Mouse (Mus musculus) midbrain, embryonic 14.5 days (tissue): ENCODE measurements at regions not wholly inside any gene's neighbourhood (a gene's known extent, or its start where the extent isn't known, plus 50 kb on each side); places are given as distances from the start of the nearest gene placed in this dataset.

Experiments used
- ATAC-seq: fragments of 200-750 bp; cut with Nextera tagmentation; 2 replicates; pipeline ENCODE4 v1.8.0; 2017; ENCODE audit warnings: moderate number of reproducible peaks, moderate library complexity; ENCODE audit not compliant: low FRiP score, low TSS enrichment
- DNase-seq: peaks from one replicate; pipeline ENCODE4 v3.0.0-alpha.2; 2015
- H3K27ac ChIP-seq: fragments of 300-500 bp; sonication (generic); replicated peaks from 2 replicates; pipeline ENCODE4 v1.5.1; 2014; ENCODE audit warnings: mild to moderate bottlenecking, low read depth, low read length, moderate library complexity
- H3K27me3 ChIP-seq: fragments of 300-500 bp; sonication (generic); 2 replicates; pipeline ENCODE4 v1.6.1; 2014; ENCODE audit warnings: low read length, control low read depth, mixed read lengths; ENCODE audit not compliant: control insufficient read depth, insufficient read depth
- H3K36me3 ChIP-seq: fragments of 300-500 bp; sonication (generic); 2 replicates; pipeline ENCODE4 v1.6.1; 2014; ENCODE audit warnings: low read length, control low read depth; ENCODE audit not compliant: control insufficient read depth, insufficient read depth
- H3K4me1 ChIP-seq: fragments of 300-500 bp; sonication (generic); 2 replicates; pipeline ENCODE4 v1.6.1; 2014; ENCODE audit warnings: mild to moderate bottlenecking, antibody characterized with exemption, low read length, control low read depth; ENCODE audit not compliant: control insufficient read depth, insufficient read depth
- H3K4me2 ChIP-seq: fragments of 300-500 bp; sonication (generic); 2 replicates; pipeline ENCODE4 v1.6.1; 2014; ENCODE audit warnings: mild to moderate bottlenecking, low read length, moderate library complexity
- H3K4me3 ChIP-seq: fragments of 300-500 bp; sonication (generic); replicated peaks from 2 replicates; pipeline ENCODE4 v1.5.1; 2014; ENCODE audit warnings: low read depth, low read length
- H3K9ac ChIP-seq: fragments of 300-500 bp; sonication (generic); replicated peaks from 2 replicates; pipeline ENCODE4 v1.6.1; 2014; ENCODE audit warnings: mild to moderate bottlenecking, low read length, moderate library complexity
- H3K9me3 ChIP-seq: fragments of 300-500 bp; sonication (generic); 2 replicates; pipeline ENCODE4 v1.6.1; 2016; ENCODE audit warnings: low read length, control low read depth, mixed read lengths; ENCODE audit not compliant: control insufficient read depth
- whole genome bisulfite sequencing: fragments of 180-500 bp; shearing (Covaris S2); extraction: QIAGEN DNeasy Blood & Tissue Kit; methylation state at CpG from one replicate; pipeline ENCODE4 v1.1.7; 2014; 5-methylcytosine and 5-hydroxymethylcytosine counted together

DNA sequence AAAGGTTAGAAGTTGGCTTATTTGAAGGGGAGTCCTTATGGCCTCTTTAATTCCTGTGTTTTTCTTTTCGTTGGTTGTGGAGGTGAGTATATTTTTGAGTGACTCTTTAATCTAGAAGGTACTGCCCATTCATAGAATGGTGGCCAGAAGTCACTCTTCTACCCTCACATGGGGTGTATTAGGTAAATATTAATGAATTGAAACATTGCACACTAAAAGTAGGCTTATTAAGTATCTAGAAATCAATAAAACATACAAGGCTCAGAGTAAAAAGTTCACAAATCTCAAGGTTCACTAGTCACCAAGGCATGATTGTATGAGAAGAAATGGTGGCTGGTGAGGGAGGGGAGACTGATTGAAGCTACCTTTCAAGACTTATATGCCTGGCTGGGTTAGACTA, 1167.1 kb downstream of the Sorcs3 start:
- H3K36me3 ChIP-seq: no peaks in the 10 kb centered on the region
- WGBS: 67% methylated on average over 1 of the region's 1 CpGs
- H3K9me3 ChIP-seq: no peaks in the 10 kb centered on the region
- H3K4me2 ChIP-seq: no peak overlapping the region
- H3K27ac ChIP-seq: no peak overlapping the region
- ATAC-seq: no peak
- no peak overlapping the region for H3K4me3 ChIP-seq
- H3K9ac ChIP-seq: no peak overlapping the region
- H3K4me1 ChIP-seq: no peaks in the 10 kb centered on the region
- DNase-seq: no peak
- no peaks in the 10 kb centered on the region for H3K27me3 ChIP-seq

DNA sequence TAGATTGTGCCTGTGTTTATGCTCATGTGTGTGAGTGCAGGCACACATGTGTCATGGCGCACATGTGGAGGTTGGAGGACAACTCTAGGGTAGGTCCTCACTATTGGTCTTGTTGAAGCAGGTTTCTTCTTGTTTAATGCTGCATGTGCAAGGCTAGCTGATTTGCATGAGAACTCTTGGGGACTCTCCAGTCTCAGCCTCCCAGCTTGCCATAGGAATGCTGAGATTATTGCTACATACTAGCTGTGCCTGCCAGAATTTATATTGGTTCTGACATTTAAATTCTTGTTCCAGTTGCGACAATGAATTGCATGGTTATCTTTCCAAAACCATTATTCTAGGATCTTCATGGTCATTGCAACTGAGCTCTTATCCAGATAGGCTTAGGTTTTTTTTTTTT, 1168.5 kb downstream of the Sorcs3 start:
- ATAC-seq (no peak), DNase-seq (no peak)
- Histone ChIP-seq H3K4me3 (no peak overlapping the region), H3K4me1 (no peaks in the 10 kb centered on the region), H3K9ac (no peak overlapping the region), H3K4me2 (no peak overlapping the region), H3K36me3 (no peaks in the 10 kb centered on the region), H3K9me3 (no peaks in the 10 kb centered on the region), H3K27me3 (no peaks in the 10 kb centered on the region), H3K27ac (no peak overlapping the region)
- WGBS: 98% methylated on average over 2 of the region's 2 CpGs

DNA sequence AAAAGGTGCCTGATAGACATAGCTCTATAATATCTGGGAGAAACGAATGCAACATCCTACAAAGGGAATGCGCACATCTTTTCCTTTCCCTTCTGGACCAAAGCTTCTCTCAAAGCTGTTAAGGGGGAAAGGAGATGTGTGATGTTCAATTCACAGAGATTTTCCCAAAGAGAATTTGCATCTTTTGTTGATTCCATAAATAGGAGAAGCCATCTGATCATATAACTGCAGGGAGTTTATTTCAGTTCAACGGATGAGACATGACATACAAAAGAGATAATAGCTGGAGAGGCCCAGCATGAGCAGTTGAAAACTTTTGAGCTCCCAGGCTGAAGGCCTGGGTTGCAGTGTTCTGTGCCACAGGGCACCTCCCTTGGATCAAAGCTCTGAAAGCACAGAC, 1169.1 kb downstream of the Sorcs3 start:
- 70% methylated on average over 3 of the region's 3 CpGs for WGBS

DNA sequence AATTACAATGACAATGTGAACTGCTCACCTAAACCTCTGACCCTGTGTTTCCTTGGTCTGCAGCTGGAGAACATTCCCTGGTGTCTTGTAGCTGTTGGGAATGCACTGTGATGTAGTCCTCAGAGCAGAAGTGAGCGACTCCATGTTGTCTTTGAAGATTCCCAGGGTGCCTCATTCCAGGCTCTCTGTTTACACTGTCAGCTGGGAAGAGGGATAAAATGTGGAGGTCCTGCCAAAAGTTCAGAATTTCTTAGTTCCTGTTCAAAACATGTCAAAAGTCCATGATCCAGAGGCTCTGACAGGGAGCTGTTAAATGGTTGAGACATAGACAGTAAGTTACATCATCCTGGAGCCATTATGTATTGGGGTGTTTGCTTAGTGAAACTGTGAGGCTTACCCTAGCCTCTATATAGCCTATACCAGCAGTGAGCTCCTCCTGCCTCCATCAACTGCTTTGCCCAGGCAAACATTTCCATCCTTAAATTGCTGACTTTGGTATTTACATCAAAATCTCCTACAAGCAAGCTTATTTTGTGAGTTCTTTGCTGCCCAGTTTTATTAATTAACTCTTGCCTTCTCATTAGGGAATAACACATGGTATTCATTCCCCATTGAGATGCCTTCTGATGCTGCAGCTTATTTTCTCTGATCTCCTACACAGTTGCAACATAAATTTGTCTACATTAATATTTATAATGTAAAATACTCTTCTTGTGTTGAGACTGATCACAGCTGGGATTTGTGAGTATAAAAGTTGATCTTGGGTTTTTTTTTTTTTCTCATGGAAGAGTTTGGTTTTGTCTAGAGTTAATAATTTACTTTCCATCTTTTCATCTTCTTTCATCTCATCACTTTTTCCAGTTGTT, 1170.2 kb downstream of the Sorcs3 start:
- Histone ChIP-seq H3K9ac (no peak overlapping the region), H3K4me2 (no peak overlapping the region), H3K4me3 (no peak overlapping the region), H3K27ac (no peak overlapping the region), H3K9me3 (no peaks in the 10 kb centered on the region), H3K36me3 (no peaks in the 10 kb centered on the region), H3K27me3 (no peaks in the 10 kb centered on the region), H3K4me1 (no peaks in the 10 kb centered on the region)
- DNase-seq (no peak), ATAC-seq (no peak)
- 79% methylated on average over 1 of the region's 1 CpGs for WGBS

More for the DNA sequence above, 1169.1 kb downstream of the Sorcs3 start:
- no peak for ATAC-seq
- Histone ChIP-seq H3K4me3 (no peak overlapping the region), H3K9ac (no peak overlapping the region), H3K27me3 (no peaks in the 10 kb centered on the region), H3K9me3 (no peaks in the 10 kb centered on the region), H3K4me2 (no peak overlapping the region), H3K36me3 (no peaks in the 10 kb centered on the region), H3K27ac (no peak overlapping the region), H3K4me1 (no peaks in the 10 kb centered on the region)
- DNase-seq: no peak

DNA sequence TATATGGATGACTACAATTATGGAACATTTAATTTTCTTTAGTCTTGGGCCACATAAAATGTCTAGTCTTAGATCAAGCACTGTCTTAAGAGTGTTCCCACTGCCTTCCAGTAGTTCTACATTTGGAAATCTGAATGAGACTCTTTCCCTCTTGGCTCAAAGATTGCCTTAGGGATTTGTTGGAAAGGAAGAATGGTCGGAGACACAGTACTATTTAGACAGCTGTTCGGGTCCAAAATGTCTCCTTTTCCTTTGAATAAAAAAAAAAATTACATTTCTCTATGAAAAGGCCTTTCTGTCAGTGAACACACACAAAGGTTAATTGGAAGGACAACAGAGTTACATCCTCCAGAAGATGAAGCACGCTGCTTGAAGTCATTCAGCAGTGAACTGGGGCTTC, 1173.8 kb downstream of the Sorcs3 start:
- H3K4me1 ChIP-seq: no peaks in the 10 kb centered on the region
- H3K4me3 ChIP-seq: no peak overlapping the region
- H3K27me3 ChIP-seq: no peaks in the 10 kb centered on the region
- ATAC-seq: no peak
- no peak overlapping the region for H3K27ac ChIP-seq
- H3K36me3 ChIP-seq: no peaks in the 10 kb centered on the region
- no peak for DNase-seq
- 60% methylated on average over 3 of the region's 3 CpGs for WGBS
- H3K4me2 ChIP-seq: no peak overlapping the region
- H3K9me3 ChIP-seq: no peaks in the 10 kb centered on the region
- H3K9ac ChIP-seq: no peak overlapping the region

DNA sequence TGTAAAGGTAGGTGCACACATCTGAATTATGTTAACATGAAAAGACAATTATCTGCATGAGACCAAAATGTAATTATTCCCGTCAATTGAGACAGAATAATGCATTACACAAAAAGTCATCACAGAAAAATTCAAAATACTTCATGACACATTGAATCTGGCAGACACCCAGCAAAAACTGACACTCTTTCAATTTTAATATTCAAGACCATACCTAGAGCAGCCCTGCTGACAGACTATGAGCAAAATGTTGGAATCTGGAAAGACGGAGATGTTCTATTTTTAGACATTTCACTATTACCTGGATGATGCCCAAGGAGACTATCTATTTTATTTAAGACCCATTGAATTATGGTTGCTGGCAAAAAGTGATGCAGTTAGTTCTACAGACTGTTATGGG, 1190.4 kb downstream of the Sorcs3 start:
- 75% methylated on average over 2 of the region's 2 CpGs for WGBS
- ATAC-seq: no peak
- Histone ChIP-seq H3K4me2 (no peak overlapping the region), H3K9me3 (no peaks in the 10 kb centered on the region), H3K9ac (no peak overlapping the region), H3K36me3 (no peaks in the 10 kb centered on the region), H3K4me1 (no peaks in the 10 kb centered on the region), H3K4me3 (no peak overlapping the region), H3K27me3 (no peaks in the 10 kb centered on the region), H3K27ac (no peak overlapping the region)
- DNase-seq: peak; percentile 17

DNA sequence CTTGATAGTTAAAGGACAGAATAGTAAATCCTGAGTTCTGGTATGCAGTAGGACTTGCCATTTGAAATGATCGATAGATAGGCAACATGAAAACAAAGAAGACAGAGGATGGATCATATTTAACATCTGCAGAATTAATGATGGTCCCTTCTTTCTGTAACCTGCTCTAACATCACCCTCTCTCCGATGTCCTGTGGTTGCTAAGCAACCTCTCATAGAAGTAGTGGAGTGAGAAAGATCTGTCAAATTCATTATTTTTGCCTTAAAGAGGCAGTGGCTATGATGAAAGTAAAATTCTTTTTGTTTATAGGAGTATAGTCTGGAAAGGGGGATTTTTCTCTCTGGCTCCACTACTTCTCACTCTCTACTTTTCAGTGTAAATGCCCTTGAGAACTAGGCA, 1209.5 kb downstream of the Sorcs3 start:
- H3K27me3 ChIP-seq: no peaks in the 10 kb centered on the region
- no peak for ATAC-seq
- 44% methylated on average over 2 of the region's 2 CpGs for WGBS
- H3K27ac ChIP-seq: no peak overlapping the region
- H3K4me1 ChIP-seq: peaks cover 5% of the 10 kb centered on the region; the same call in 1 of the 2 replicates
- peak; percentile 57 for DNase-seq
- no peaks in the 10 kb centered on the region for H3K36me3 ChIP-seq
- no peak overlapping the region for H3K4me2 ChIP-seq
- no peak overlapping the region for H3K9ac ChIP-seq
- no peaks in the 10 kb centered on the region for H3K9me3 ChIP-seq
- H3K4me3 ChIP-seq: no peak overlapping the region

DNA sequence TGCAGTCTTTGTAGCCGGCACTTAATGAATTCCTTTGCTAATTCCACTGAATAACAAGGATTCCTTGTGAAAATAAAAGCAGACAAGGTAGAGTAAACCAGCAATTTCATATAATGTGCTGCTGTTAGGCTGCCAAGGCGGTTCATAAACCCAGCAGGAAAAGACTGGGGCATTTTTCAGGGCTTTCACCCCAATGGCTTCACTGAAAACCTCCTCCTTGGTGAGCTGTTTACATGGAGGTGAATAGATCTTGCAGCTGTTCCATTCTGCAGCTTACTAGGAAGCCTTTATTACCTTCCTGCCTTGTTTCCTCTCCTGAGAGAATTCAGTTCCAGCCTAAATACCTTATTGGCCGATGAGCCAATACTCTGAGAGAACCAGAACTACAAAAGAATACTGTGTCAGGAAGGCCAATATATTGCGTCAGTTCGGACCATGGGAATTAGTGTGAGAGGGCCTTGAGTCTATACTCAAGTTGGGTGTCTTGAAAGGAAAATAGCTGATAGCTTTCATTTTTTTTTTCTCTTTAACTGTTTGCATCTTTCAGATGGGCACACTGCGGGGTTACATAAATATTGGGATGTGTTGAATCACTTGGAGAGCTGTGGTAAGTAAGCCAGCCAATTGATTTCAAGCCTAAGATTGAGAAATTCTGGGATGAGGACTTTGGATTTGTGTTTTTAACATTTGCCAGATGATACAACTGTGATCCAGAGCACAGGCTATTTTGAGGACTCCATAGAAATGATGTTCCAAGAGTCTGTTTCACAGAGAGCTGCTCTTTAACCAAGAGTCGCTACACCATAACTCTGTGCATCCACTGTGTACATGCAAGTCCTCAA, 1217.5 kb downstream of the Sorcs3 start:
- Histone ChIP-seq H3K36me3 (no peaks in the 10 kb centered on the region), H3K4me2 (no peak overlapping the region), H3K4me3 (no peak overlapping the region), H3K4me1 (no peaks in the 10 kb centered on the region), H3K9me3 (no peaks in the 10 kb centered on the region), H3K27ac (no peak overlapping the region), H3K9ac (no peak overlapping the region), H3K27me3 (no peaks in the 10 kb centered on the region)
- ATAC-seq (no peak), DNase-seq (no peak)
- 80% methylated on average over 7 of the region's 7 CpGs for WGBS
